In the genomic region with DNA sequence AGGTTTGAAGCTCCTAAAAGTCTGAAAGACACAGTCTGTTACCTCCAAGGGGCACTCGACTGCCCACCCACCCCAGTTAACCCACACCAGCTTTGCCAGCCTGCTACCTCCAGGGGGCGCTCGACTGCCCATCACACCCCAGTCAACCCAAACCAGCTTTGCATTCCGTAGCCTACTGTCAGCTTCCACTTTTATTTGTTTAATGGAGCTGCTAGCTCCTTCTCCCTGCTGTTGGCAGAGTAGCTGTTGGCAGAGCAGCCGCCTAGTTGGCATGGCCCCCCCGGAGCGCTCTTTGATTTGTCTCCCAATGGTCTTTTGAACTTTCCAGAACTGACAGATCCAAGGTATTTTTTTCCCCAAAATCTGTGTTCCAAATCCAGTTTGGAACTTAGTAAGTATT, we compare ENCODE assay signal across 8 mouse cellular contexts.
DNase-seq lines count a peak whose midpoint lies in the region; ATAC-seq and TF ChIP-seq lines count a peak whose summit lies in the region.

No protein-coding gene starts in this region.

- no peak overlapping the region for H3K9ac ChIP-seq in kidney, embryonic 14.5 days (ENCODE audit: low read depth, low read length)
- H3K9ac ChIP-seq in kidney, embryonic 16.5 days (replicated peaks; ENCODE audit: low read length), result no peak overlapping the region

- 74% methylated on average over 7 of the region's 7 CpGs for WGBS in kidney, adult 2 months
- 75% methylated on average over 7 of the region's 7 CpGs for WGBS in kidney, embryonic 14.5 days
- 72% methylated on average over 7 of the region's 7 CpGs for WGBS in kidney, embryonic 16.5 days

- ATAC-seq in kidney, embryonic 14.5 days (ENCODE audit: low FRiP score, low TSS enrichment), result no peak
- ATAC-seq in megakaryocyte-erythroid progenitor cell, adult 5-6 weeks (replicated peaks; ENCODE audit: low FRiP score, low TSS enrichment, poor library complexity, severe bottlenecking), result no peak
- no peak for ATAC-seq in kidney, embryonic 16.5 days (ENCODE audit: low FRiP score, low TSS enrichment)

- no peak overlapping the region for H3K4me2 ChIP-seq in kidney, embryonic 14.5 days (replicated peaks; ENCODE audit: low read depth, low read length)
- H3K4me2 ChIP-seq in kidney, embryonic 16.5 days (replicated peaks; ENCODE audit: low read depth, low read length), result no peak overlapping the region

- 0 out of 2 replicates have a peak, but pooled peaks cover 1% of the 10 kb centered on the region for H3K27me3 ChIP-seq in kidney, adult 2 months (replicated peaks; ENCODE audit: control insufficient read depth, insufficient read depth, low read length)
- H3K27me3 ChIP-seq in kidney, embryonic 14.5 days (ENCODE audit: control insufficient read depth, insufficient read depth, low read length), result no peaks in the 10 kb centered on the region
- no peaks in the 10 kb centered on the region for H3K27me3 ChIP-seq in kidney, embryonic 16.5 days (ENCODE audit: insufficient read depth, low read length)

- H3K27ac ChIP-seq in kidney, adult 2 months (ENCODE audit: insufficient read depth, low read depth, low read length), result no peak overlapping the region
- H3K27ac ChIP-seq in kidney, embryonic 14.5 days (ENCODE audit: low read depth, low read length), result no peak overlapping the region
- H3K27ac ChIP-seq in kidney, embryonic 16.5 days (ENCODE audit: low read length), result no peak overlapping the region

- no peak for DNase-seq in kidney, adult 2 months
- peak; percentile 11 for DNase-seq in thymus, postnatal 4 days
- no peak for DNase-seq in thymus, adult 18-20 months
- DNase-seq in cerebellum, adult 9-11 months, result peak; percentile 34
- no peak for DNase-seq in yolk sac, embryonic 10.5 days (ENCODE audit: low spot score)

- no peaks in the 10 kb centered on the region for H3K4me1 ChIP-seq in kidney, adult 2 months (ENCODE audit: control insufficient read depth, insufficient read depth, low read length)
- 0 out of 2 replicates have a peak, but pooled peaks cover 4% of the 10 kb centered on the region for H3K4me1 ChIP-seq in kidney, embryonic 14.5 days (ENCODE audit: control insufficient read depth, insufficient read depth, low read length)
- H3K4me1 ChIP-seq in kidney, embryonic 16.5 days (ENCODE audit: insufficient read depth, low read length), result 0 out of 2 replicates have a peak, but pooled peaks cover 3% of the 10 kb centered on the region

- H3K36me3 ChIP-seq in kidney, adult 2 months (ENCODE audit: control insufficient read depth, insufficient read depth, low read length), result no peaks in the 10 kb centered on the region
- H3K36me3 ChIP-seq in kidney, embryonic 14.5 days (ENCODE audit: control insufficient read depth, insufficient read depth, low read length), result no peaks in the 10 kb centered on the region
- H3K36me3 ChIP-seq in kidney, embryonic 16.5 days (ENCODE audit: insufficient read depth, low read length), result no peaks in the 10 kb centered on the region

- H3K9me3 ChIP-seq in kidney, embryonic 14.5 days (ENCODE audit: control insufficient read depth, low read length), result peaks cover 7% of the 10 kb centered on the region
- H3K9me3 ChIP-seq in kidney, embryonic 16.5 days (ENCODE audit: low read length), result peaks cover 9% of the 10 kb centered on the region

- TF ChIP-seq CTCF in kidney, adult 2 months (conservative IDR thresholded peaks at IDR 0.05; ENCODE audit: insufficient read depth, insufficient read length, low read depth, low read length), result peak; percentile 28; the same call in 1 of the 2 replicates

- TF ChIP-seq POLR2A in kidney, adult 2 months (IDR thresholded peaks at IDR 0.05; ENCODE audit: low read depth, low read length), result no peak

- no peak overlapping the region for H3K4me3 ChIP-seq in kidney, adult 2 months (ENCODE audit: insufficient read depth, low read depth, low read length)
- H3K4me3 ChIP-seq in kidney, embryonic 14.5 days (ENCODE audit: low read length), result no peak overlapping the region
- H3K4me3 ChIP-seq in kidney, embryonic 16.5 days (ENCODE audit: low read length), result no peak overlapping the region

Comparison
In these comparisons a context has a peak if more than half of its experiments do, and no peak if none do; other contexts are left out.
1. DNase-seq: peak in thymus, postnatal 4 days (single experiment) and cerebellum, adult 9-11 months (single experiment); none in kidney, adult 2 months (single experiment), thymus, adult 18-20 months (0 of 2) and yolk sac, embryonic 10.5 days (single experiment).